Mouse (Mus musculus): Measurements from ENCODE around the gene Pp2d1. TPM values are rescaled to one million over a fixed set of nuclear protein-coding genes. Genes with fewer than 3 reads are reported as not detected.
A peak's percentile ranks its signal among the peaks of the same experiment; 100 is the strongest.

Gene Pp2d1
- total and polyA plus RNA-seq, 3 experiments: not detected

- H3K79me2 ChIP-seq (replicated peaks; ENCODE audit: control insufficient read depth, insufficient read depth, low read length): peaks cover 4% of the 10 kb centered on the region; the same call in 1 of the 2 replicates
- peak; percentile 88 to 91 for DNase-seq
- intact Hi-C loops (cut with DNase I): loop anchor here (1.0 to 5.0 kb wide), 3 partner anchors 69 to 121 kb away; partner anchors contain the start of genes Rab5a and Sgo1
- H3K4me1 ChIP-seq (ENCODE audit: control insufficient read depth, insufficient read depth, low read length): peaks cover 12% of the 10 kb centered on the region
- peaks cover 10% of the 10 kb centered on the region for H3K36me3 ChIP-seq (ENCODE audit: control insufficient read depth, insufficient read depth, low read length)
- under 1% methylated on average over 15 of the region's 15 CpGs for WGBS
- no peaks in the 10 kb centered on the region for H3K27me3 ChIP-seq (ENCODE audit: control insufficient read depth, insufficient read depth, low read length)
- H3K4me3 ChIP-seq: peak overlapping the region; percentile 97
- H3K9ac ChIP-seq (ENCODE audit: low read depth, low read length): peak overlapping the region; percentile 100
- peak overlapping the region; percentile 94 for H3K27ac ChIP-seq
- no peak for TF ChIP-seq CTCF (IDR thresholded peaks at IDR 0.05)
- 0 out of 2 replicates have a peak, but pooled peaks have one; percentile 46 for TF ChIP-seq EP300 (IDR thresholded peaks at IDR 0.05; ENCODE audit: insufficient read depth, low read depth, low read length)
- peak; percentile 78 for TF ChIP-seq POLR2A (IDR thresholded peaks at IDR 0.05; ENCODE audit: insufficient read depth, low read depth, low read length)
These were observed 28.9 kb upstream of the Pp2d1 start for GRCm38 (mm10) chr17:53568118-53568517.

DNA sequence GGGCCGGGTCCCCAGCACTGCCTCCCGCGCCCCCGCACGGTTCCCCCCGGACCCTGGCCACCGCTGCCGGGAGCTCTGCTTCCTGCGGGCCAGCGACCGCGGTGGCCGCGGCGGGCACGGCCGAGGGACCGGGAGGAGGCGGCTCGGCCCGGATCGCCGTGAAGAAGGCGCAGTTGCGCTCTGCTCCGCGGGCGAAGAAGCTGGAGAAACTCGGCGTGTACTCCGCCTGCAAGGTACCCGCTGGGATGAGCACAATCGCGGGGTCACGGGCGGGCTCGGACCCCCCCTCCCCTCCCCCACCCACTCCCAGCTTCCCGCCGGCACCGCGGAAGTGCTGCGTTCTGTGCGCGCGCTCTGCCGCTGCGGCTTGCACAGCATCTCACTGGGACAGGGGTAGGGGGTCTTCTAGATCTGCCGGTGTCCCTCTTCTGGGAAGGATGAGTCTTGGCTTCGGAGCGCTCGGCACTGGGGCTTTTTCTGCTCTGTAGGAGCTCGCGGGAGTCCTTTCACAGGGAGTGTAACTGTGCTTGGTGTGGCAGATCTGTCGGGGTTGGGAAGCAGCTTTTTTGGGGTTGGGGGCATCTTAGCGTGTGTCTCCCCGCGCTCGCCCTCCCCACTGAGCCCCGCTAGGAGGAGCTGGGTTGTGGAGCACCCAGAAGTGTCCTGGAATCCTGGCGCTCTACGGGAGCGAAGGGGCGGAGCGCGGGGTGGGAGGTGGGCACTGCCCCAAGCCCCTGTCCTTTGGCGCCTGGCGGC, 28.3 kb upstream of the Pp2d1 start:
- Histone ChIP-seq H3K9ac (ENCODE audit: low read depth, low read length) (peak overlapping the region; percentile 100), H3K27me3 (ENCODE audit: control insufficient read depth, insufficient read depth, low read length) (no peaks in the 10 kb centered on the region), H3K36me3 (ENCODE audit: control insufficient read depth, insufficient read depth, low read length) (peaks cover 10% of the 10 kb centered on the region), H3K4me3 (peak overlapping the region; percentile 97), H3K4me1 (ENCODE audit: control insufficient read depth, insufficient read depth, low read length) (peaks cover 12% of the 10 kb centered on the region), H3K27ac (peak overlapping the region; percentile 94), H3K79me2 (replicated peaks; ENCODE audit: control insufficient read depth, insufficient read depth, low read length) (peaks cover 4% of the 10 kb centered on the region; the same call in 1 of the 2 replicates)
- under 1% methylated on average over 56 of the region's 67 CpGs for WGBS
- intact Hi-C loops (cut with DNase I): loop anchor here (1.0 to 5.0 kb wide), 4 partner anchors 19 to 121 kb away; partner anchors contain the start of genes Rab5a and Sgo1
- peak; percentile 68 to 75 for DNase-seq
- TF ChIP-seq EP300 (IDR thresholded peaks at IDR 0.05; ENCODE audit: insufficient read depth, low read depth, low read length) (0 out of 2 replicates have a peak, but pooled peaks have one; percentile 43), POLR2A (IDR thresholded peaks at IDR 0.05; ENCODE audit: insufficient read depth, low read depth, low read length) (no peak), CTCF (IDR thresholded peaks at IDR 0.05) (peak; percentile 50)

GRCm38 (mm10) chr17:53566919-53567345, 27.7 kb upstream of the Pp2d1 start:
- H3K27ac ChIP-seq: peak overlapping the region; percentile 94
- no peaks in the 10 kb centered on the region for H3K27me3 ChIP-seq (ENCODE audit: control insufficient read depth, insufficient read depth, low read length)
- intact Hi-C loops (cut with DNase I): loop anchor here (2.0 to 5.0 kb wide), 2 partner anchors 20 to 70 kb away; no protein-coding TSS in a partner anchor
- H3K36me3 ChIP-seq (ENCODE audit: control insufficient read depth, insufficient read depth, low read length): peaks cover 10% of the 10 kb centered on the region
- H3K79me2 ChIP-seq (replicated peaks; ENCODE audit: control insufficient read depth, insufficient read depth, low read length): 0 out of 2 replicates have a peak, but pooled peaks cover 2% of the 10 kb centered on the region
- no peak for TF ChIP-seq EP300 (IDR thresholded peaks at IDR 0.05; ENCODE audit: insufficient read depth, low read depth, low read length)
- peak; percentile 57 for TF ChIP-seq CTCF (IDR thresholded peaks at IDR 0.05)
- TF ChIP-seq POLR2A (IDR thresholded peaks at IDR 0.05; ENCODE audit: insufficient read depth, low read depth, low read length): peak; percentile 67
- WGBS: under 1% methylated on average over 36 of the region's 51 CpGs
- peak overlapping the region; percentile 100 for H3K9ac ChIP-seq (ENCODE audit: low read depth, low read length)
- peak; percentile 89 to 90 for DNase-seq
- H3K4me1 ChIP-seq (ENCODE audit: control insufficient read depth, insufficient read depth, low read length): peaks cover 12% of the 10 kb centered on the region
- H3K4me3 ChIP-seq: peak overlapping the region; percentile 97

DNA sequence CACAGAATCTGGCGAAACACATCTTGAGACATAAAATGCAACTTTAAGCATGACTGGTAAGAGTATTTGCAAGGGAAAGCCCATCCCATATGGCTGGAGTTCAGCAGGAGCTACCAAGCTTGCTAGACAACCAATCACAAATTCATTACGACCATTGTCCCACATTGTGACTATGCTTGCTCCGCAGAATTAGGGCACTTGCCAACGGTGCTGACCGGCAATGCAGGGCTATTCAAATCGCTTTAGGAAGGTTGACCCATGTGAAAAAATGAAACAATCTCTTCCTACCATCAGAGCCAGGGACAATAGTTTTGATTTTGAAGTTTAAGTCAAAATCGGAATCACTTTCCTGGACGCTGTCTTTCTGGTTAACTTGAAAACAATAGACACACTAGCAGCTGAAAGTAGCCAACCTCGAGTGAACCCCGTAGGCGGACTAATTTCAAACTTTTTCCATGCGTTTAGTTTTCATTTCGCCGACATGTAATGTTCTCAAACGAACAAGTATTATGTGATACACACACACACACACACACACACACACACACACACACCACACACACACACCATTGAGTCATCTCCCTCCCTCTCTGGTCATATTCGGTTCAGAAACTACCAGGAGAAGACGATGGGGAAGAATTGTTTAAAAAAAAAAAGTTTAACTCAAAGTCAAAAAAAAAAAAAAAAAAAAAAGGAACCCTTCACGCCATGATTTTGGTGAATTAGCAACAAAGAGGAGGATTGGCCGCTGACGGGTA, 27.1 kb upstream of the Pp2d1 start, which contains the start of gene Kat2b:
TSS of gene Kat2b (plus strand) at position 701 of the 758 bp plus-strand sequence.
- Histone ChIP-seq H3K27me3 (ENCODE audit: control insufficient read depth, insufficient read depth, low read length) (no peaks in the 10 kb centered on the region), H3K27ac (peak within 1 kb of the TSS; percentile 94), H3K4me1 (ENCODE audit: control insufficient read depth, insufficient read depth, low read length) (peaks cover 12% of the 10 kb centered on the region), H3K79me2 (replicated peaks; ENCODE audit: control insufficient read depth, insufficient read depth, low read length) (no peaks in the 10 kb centered on the region), H3K36me3 (ENCODE audit: control insufficient read depth, insufficient read depth, low read length) (peaks cover 10% of the 10 kb centered on the region), H3K4me3 (peak within 1 kb of the TSS; percentile 97), H3K9ac (ENCODE audit: low read depth, low read length) (peak within 1 kb of the TSS; percentile 100)
- peak; percentile 68 to 73 for DNase-seq
- TF ChIP-seq EP300 (IDR thresholded peaks at IDR 0.05; ENCODE audit: insufficient read depth, low read depth, low read length) (no peak), POLR2A (IDR thresholded peaks at IDR 0.05; ENCODE audit: insufficient read depth, low read depth, low read length) (peak; percentile 83), CTCF (IDR thresholded peaks at IDR 0.05) (no peak)
- intact Hi-C loops (cut with DNase I): loop anchor here (2.0 to 5.0 kb wide), 2 partner anchors 20 to 71 kb away; no protein-coding TSS in a partner anchor
- WGBS: 2% methylated on average over 20 of the region's 20 CpGs

DNA sequence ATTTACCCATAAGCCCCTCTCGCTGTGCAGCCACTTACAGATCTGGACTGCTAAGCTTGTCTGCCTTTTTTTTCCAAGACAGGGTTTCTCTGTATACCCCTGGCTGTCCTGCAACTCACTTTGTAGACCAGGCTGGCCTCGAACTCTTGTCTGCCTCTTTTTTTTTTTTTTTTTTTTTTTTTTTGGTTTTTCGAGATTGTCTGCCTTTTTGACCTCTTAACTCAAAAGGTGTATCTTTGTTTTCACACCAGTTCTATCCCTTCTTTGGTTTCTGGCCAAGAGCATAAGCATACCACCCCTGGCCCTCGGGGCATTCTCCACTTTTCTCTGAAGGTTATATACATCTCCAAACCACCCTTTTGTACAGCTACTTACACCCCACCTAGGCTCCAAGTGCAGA, 25.6 kb upstream of the Pp2d1 start:
- 81% methylated on average over 4 of the region's 4 CpGs for WGBS
- TF ChIP-seq EP300 (IDR thresholded peaks at IDR 0.05; ENCODE audit: insufficient read depth, low read depth, low read length): no peak
- TF ChIP-seq CTCF (IDR thresholded peaks at IDR 0.05): no peak
- TF ChIP-seq POLR2A (IDR thresholded peaks at IDR 0.05; ENCODE audit: insufficient read depth, low read depth, low read length): no peak
- H3K36me3 ChIP-seq (ENCODE audit: control insufficient read depth, insufficient read depth, low read length): peaks cover 6% of the 10 kb centered on the region; the same call in 1 of the 2 replicates
- peaks cover 7% of the 10 kb centered on the region for H3K4me1 ChIP-seq (ENCODE audit: control insufficient read depth, insufficient read depth, low read length)
- intact Hi-C loops (cut with DNase I): loop anchor here (5.0 kb wide), 1 partner anchor 72 kb away; no protein-coding TSS in a partner anchor
- no peaks in the 10 kb centered on the region for H3K27me3 ChIP-seq (ENCODE audit: control insufficient read depth, insufficient read depth, low read length)
- no peak overlapping the region for H3K4me3 ChIP-seq
- H3K9ac ChIP-seq (ENCODE audit: low read depth, low read length): no peak overlapping the region
- H3K79me2 ChIP-seq (replicated peaks; ENCODE audit: control insufficient read depth, insufficient read depth, low read length): no peaks in the 10 kb centered on the region
- no peak overlapping the region for H3K27ac ChIP-seq
- DNase-seq: no peak
